Mouse (Mus musculus) macrophage (primary cell): ENCODE data around the gene Rgcc. TPM values are rescaled to one million over a fixed set of nuclear protein-coding genes. Genes with fewer than 3 reads are reported as not detected.
A peak's percentile ranks its signal among the peaks of the same experiment; 100 is the strongest.

Source experiments
- H3K27ac ChIP-seq: fragments of 350-480 bp; formaldehyde crosslinking; 2 replicates; pipeline ENCODE4 v1.9.0; 2021
- H3K36me3 ChIP-seq: fragments of 350-480 bp; formaldehyde crosslinking; 2 replicates; pipeline ENCODE4 v1.9.0; 2021; ENCODE audit errors: inconsistent target
- H3K4me3 ChIP-seq: fragments of 350-480 bp; formaldehyde crosslinking; 2 replicates; pipeline ENCODE4 v1.9.0; 2021; ENCODE audit errors: inconsistent target
- H3K79me2 ChIP-seq: fragments of 350-480 bp; formaldehyde crosslinking; 2 replicates; pipeline ENCODE4 v1.9.0; 2021; ENCODE audit errors: inconsistent target
- WGBS: methylation state at CpG from one replicate; pipeline ENCODE4 v1.1.7; 2026; ENCODE audit warnings: inconsistent platforms; ENCODE audit not compliant: missing documents; 5-methylcytosine and 5-hydroxymethylcytosine counted together
- polyA plus RNA-seq: library from polyadenylated mRNA; stranded (reverse); fragments of 250-400 nt; gene quantifications from 3 replicates; pipeline ENCODE4 v1.2.4, GENCODE M21; 2018; ENCODE audit warnings: inconsistent platforms

Gene Rgcc
- polyA plus RNA-seq, 1 experiment from 2014 or later, result 0.29 TPM

DNA sequence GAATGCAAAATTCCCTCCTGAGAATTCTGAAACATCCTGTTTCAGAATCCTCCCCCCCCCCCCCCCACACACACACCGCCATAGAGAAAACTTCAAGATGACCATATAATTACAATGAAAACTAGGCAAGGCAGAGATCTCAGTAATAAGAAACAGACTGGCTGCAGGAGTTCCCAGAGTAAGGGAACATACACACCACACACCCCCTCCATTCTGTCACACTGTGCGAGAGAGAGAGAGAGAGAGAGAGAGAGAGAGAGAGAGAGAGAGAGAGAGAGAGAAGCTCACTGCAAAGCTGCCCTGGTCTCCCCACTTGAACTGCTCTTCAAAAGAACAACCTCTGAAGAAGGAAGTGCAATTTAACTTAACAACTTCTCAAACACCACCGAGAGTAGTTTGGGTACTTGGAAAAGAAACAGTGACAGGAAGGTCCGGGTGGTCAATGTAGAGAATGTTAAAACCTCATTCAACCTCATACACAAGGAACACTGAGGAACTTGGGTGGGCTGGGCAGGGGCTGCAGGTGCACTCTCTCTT is 10.5 kb upstream of the Rgcc start:
- no peak overlapping the region for H3K4me3 ChIP-seq
- 24% methylated on average over 2 of the region's 4 CpGs for WGBS

DNA sequence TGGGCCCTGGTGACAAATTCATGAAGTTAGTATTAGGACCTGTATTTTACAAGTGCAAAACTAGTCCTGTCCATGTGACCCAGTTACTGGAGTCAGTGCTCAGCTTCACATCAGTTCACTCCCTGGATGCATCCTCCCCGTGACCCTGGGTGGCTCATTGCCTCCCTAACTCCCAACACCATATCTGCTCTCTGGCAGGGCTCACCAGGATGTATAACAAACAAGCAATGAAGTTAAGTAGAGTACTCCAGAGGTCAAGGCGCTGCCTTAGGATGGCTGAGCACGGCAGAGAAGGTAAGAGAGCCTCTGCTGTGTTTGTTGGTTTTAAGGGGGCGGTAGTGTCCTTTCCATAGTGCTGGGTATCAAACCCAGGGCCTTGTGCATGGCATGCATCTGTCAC is 7.7 kb upstream of the Rgcc start:
- H3K4me3 ChIP-seq, result no peak overlapping the region
- H3K27ac ChIP-seq, result no peak overlapping the region
- 88% methylated on average over 4 of the region's 4 CpGs for WGBS
- no peaks in the 10 kb centered on the region for H3K79me2 ChIP-seq
- H3K36me3 ChIP-seq, result no peaks in the 10 kb centered on the region

More for the DNA sequence above, 10.5 kb upstream of the Rgcc start:
- Histone ChIP-seq H3K27ac (no peak overlapping the region), H3K36me3 (no peaks in the 10 kb centered on the region), H3K79me2 (no peaks in the 10 kb centered on the region)

DNA sequence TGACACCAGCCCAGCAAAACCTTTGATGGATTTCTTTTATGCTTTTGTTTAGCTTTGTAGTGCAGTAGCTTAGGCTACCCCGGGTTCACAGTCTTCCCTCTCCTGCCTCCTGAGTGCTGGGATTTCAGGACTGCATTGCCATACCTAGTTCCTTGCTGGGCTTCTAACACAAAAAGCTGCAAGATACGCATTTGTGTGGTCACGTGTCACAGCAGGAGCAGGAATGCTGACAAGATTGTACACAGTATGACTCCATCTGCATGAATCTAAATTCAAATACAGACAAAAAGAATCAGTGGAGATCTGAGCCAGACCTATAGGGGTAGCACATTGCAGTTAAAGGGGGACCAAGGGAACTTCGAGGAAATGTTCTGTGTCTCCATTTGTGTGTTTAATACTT is 6.9 kb upstream of the Rgcc start:
- Histone ChIP-seq H3K27ac (no peak overlapping the region), H3K4me3 (no peak overlapping the region), H3K36me3 (no peaks in the 10 kb centered on the region), H3K79me2 (no peaks in the 10 kb centered on the region)
- WGBS, result 98% methylated on average over 4 of the region's 4 CpGs

DNA sequence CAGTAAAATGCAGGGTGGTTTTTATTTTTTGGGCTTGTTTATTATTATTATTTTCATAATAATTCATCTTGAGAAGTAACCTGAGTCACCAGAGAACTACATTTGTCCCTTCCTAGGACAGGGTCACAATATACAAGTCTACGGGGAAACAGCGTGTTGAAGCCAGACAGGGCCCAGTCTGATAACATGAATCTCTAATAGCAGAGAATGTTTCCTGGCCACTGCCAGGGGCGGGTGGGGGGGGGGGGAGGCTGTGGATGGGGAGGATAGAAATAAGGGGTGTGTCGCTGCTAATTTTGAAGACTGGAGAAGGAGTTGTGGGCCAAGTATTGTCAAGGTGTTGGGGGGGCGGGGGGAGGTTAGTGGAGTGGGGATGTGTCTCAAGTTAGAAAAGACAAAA is 6.5 kb upstream of the Rgcc start:
- Histone ChIP-seq H3K79me2 (no peaks in the 10 kb centered on the region), H3K27ac (no peak overlapping the region), H3K4me3 (no peak overlapping the region), H3K36me3 (no peaks in the 10 kb centered on the region)
- 98% methylated on average over 4 of the region's 5 CpGs for WGBS

DNA sequence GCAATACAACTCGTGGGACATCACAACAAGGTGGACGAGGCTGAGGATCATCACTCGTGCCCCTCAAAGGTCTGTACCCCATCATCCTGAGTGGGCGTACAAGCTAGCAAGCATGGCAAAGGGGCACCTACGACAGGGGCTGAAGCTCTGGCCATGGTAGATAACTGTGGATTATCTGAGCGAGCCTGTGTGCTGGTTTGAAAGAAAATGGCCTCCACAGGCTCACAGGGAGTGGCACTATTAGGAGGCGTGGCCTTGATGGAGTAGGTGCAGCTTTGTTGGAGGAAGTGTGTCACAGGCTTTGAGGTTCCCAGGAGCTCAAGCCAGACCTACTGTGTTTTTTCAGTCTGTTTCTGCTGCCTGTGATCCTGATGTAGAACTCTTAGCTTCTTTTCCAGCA is 5.7 kb upstream of the Rgcc start:
- no peaks in the 10 kb centered on the region for H3K36me3 ChIP-seq
- no peaks in the 10 kb centered on the region for H3K79me2 ChIP-seq
- no peak overlapping the region for H3K27ac ChIP-seq
- no peak overlapping the region for H3K4me3 ChIP-seq
- WGBS, result 89% methylated on average over 6 of the region's 7 CpGs

DNA sequence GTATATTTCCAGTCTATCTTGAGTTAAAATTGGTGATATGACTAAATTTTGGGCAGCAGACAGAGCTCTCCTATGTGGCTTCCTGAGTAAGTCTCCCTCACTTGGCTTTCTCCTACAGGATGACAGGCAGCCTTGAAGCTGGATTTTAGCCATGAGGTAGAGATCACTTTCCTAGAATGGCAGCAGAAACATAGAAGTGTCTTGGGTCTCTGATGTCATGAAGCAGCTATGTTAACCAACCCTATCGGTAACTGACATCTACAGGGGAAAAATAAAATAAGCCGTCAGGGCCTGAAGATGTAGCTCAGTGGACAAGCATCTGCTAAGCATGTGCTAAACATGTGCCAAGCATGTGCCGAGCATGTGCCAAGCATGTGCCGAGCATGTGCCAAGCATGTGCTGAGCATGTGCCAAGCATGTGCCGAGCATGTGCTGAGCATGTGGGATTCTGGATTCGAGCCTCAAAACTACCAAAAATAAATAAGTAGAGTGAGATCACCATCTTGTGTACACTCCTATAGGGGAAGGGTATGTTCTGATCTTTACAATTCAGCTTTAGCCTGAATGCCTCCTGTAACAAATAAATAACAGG is 3.5 kb upstream of the Rgcc start:
- Histone ChIP-seq H3K36me3 (no peaks in the 10 kb centered on the region), H3K27ac (no peak overlapping the region), H3K4me3 (no peak overlapping the region), H3K79me2 (no peaks in the 10 kb centered on the region)
- 93% methylated on average over 6 of the region's 6 CpGs for WGBS

DNA sequence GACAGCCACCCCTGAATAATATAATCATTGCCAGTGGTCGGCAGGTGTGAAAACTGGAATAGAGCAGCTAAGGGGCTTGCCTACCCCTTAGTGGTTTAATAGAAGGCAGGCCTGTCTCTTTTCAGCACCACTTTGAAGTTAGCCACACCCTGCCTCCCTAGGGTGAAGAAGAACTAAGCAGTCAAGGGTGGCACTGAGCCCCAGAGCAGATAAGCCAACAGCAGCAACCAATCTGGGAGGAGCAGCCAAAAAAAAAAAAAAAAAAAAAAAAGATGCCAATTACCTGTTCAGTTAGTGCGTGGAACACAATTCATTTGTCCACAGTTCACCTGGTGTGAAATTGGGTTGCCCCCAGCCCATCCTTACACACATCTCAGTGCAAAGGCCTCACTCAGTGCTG is 1.7 kb upstream of the Rgcc start:
- WGBS, result 84% methylated on average over 2 of the region's 2 CpGs
- Histone ChIP-seq H3K4me3 (no peak overlapping the region), H3K27ac (no peak overlapping the region)

DNA sequence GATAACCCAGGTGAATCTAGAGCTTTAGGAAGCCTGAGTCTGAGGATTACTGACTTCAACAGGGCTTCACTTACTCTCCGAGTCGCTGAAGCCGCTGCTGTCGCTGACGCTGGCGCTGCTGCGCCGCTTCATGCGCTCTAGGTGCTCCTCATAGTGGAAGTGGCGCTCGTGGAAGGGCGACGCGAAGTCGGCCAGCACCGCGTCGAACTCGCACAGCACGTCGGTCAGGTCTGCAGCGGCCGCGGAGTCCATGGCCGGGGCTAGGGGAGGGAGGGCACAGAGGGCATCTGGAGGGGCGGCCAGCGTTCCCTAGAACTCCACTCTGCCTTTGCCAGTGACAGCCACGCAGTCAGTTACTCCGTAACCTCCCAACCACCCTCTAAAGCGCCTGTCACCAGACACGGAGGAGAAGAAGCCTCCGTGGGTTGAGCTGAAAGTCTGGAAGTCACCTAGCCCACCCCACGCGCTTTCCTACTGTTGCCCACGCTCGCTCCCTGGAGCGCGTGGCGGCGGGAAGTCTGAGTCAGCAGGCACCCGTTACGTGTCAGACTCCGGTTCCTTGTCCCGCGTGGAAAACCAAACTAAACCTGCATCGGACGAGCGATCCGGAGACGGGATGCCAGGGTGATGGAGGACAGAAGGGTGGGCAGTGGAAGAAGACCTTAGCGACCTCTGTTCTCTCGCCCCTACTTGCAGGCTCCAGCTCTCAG is 649 bp downstream of the Rgcc start:
- Histone ChIP-seq H3K27ac (no peak overlapping the region), H3K79me2 (no peaks in the 10 kb centered on the region), H3K4me3 (peak overlapping the region; percentile 27), H3K36me3 (no peaks in the 10 kb centered on the region)
- WGBS, result 1% methylated on average over 52 of the region's 52 CpGs

More for the DNA sequence above, 1.7 kb upstream of the Rgcc start:
- no peaks in the 10 kb centered on the region for H3K79me2 ChIP-seq
- H3K36me3 ChIP-seq, result no peaks in the 10 kb centered on the region

DNA sequence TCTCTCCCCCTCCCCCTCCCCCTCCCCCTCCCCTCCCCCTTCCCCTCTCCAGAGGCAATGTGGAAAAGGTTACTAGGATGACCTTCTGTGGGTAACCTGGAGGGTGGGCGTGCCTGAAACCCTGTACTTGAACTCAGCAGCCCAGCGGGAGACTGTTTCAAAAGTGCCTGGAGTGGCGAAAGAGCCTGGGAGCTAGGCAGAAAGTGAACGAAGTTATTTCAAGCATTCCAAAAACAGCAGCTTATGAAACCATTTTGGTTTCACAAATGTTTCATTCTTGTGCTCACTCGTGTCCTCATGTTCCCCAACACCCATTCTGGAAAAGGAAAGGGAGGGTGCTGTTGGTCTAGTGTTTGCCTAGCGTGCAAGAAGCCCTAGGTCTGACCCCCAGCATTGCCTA is 1.6 kb downstream of the Rgcc start:
- WGBS, result 59% methylated on average over 6 of the region's 6 CpGs
- no peak overlapping the region for H3K4me3 ChIP-seq
- H3K27ac ChIP-seq, result no peak overlapping the region
- H3K36me3 ChIP-seq, result no peaks in the 10 kb centered on the region
- H3K79me2 ChIP-seq, result no peaks in the 10 kb centered on the region

DNA sequence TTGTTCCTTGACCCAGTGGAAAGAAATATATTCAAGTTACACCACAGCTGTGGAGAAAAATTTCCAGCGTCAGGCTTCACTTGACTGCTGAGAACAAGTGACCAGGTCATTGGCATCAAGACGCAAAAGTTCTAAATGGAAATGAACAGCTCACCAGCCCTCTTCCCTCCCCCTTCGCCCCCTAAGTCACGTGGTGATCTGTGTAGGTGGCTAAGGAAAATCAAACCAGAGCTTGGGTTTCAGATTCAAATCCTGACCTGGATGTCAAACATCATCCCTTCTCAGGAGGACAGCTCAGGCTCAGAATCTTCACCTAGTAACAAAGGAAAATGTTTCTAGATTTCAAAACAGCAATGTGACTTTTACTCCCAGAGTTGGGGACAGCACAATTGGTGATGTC is 2.2 kb downstream of the Rgcc start:
- no peaks in the 10 kb centered on the region for H3K36me3 ChIP-seq
- no peak overlapping the region for H3K27ac ChIP-seq
- no peak overlapping the region for H3K4me3 ChIP-seq
- WGBS, result 91% methylated on average over 4 of the region's 4 CpGs
- no peaks in the 10 kb centered on the region for H3K79me2 ChIP-seq

DNA sequence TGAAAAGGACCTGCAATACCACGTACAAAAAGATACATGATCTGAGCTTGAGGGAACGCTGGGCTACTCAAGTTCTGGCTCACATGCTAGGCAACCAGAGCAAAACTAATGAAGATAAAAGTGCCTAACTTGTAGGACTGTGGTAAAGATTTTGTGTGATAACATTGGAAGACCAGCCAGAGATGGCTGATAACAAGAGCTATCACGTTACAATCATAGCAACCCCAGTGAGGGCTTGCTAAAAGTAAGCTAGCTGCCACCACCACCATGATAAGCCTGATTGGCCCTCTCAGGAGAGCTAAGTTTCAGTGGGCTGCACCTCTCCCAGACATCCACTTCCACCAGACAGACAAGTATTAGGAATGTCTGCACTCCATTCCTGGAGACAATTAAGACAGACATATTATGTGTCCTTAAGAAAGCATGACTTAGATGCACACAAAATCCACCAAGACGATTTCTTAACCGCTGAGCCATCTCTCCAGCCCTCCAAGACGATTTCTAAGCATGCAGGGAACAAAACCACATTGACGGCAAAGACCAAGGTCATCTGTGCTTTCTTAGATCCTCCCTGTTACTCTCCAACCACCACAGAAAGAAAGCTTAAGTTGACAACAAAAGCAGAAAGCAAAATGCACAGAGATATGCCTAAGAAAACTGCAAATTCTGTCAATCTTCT is 3.0 kb downstream of the Rgcc start:
- Histone ChIP-seq H3K79me2 (no peaks in the 10 kb centered on the region), H3K4me3 (no peak overlapping the region), H3K36me3 (no peaks in the 10 kb centered on the region), H3K27ac (no peak overlapping the region)
- 81% methylated on average over 7 of the region's 7 CpGs for WGBS

DNA sequence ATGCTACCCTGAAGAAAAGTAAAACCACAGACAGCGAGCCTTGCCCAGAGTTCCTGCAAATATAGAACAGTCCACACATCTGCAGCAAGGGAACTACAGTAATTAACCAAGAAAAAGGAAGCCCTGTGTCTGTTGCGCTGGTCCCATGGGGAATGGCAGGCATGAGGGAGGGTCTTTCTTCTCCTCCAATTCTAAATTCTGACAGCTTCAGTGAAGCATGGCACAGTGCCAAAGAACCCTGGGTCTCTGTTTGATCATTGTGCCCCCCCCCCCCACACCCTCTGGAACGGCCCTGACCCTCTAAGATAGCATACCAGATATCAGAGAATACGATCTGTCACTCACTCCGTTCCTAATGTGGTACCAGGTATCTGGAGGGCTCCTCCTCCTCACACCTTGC is 4.6 kb downstream of the Rgcc start:
- 52% methylated on average over 5 of the region's 5 CpGs for WGBS
- no peak overlapping the region for H3K4me3 ChIP-seq
- H3K79me2 ChIP-seq, result no peaks in the 10 kb centered on the region
- H3K36me3 ChIP-seq, result no peaks in the 10 kb centered on the region
- no peak overlapping the region for H3K27ac ChIP-seq

DNA sequence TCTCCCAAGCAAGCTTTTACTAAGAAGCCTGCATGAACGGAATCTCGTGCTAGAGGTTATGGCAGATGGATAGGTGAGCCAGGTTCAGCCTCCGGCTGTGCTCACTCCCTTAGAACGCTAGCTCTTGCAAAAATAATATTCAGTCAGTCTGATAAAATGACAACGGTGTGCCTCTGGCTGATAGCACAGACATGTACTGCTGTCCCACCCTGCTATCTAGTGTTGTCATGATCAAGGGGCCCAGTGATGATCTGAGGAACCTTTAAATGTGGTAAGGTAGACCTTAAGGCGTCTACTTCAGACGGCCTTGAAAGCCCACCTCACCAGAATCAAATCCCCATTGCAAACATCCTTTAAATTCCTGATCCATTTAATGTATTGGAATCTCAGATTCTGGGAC is 5.2 kb downstream of the Rgcc start:
- H3K27ac ChIP-seq, result no peak overlapping the region
- H3K4me3 ChIP-seq, result no peak overlapping the region
- H3K36me3 ChIP-seq, result no peaks in the 10 kb centered on the region
- 88% methylated on average over 7 of the region's 7 CpGs for WGBS
- H3K79me2 ChIP-seq, result no peaks in the 10 kb centered on the region

DNA sequence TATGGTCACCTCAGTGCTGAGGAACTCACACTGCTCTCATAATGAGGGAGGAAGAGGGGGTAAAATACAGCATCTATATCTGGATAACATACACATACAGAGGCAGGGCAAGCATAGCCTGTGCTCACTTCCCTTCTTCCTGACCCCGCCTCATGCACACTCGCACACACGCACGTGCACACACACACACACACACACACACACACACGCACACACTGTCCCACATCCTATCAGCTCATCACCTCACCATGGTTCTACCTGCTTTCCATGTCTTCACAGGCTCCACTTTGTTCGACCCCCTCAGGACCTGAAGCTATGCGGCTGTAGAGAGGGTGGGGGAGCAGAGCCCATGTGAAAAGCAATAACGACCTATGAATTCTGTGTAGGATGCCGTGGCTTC is 5.9 kb downstream of the Rgcc start:
- 90% methylated on average over 8 of the region's 9 CpGs for WGBS
- H3K27ac ChIP-seq, result no peak overlapping the region
- no peaks in the 10 kb centered on the region for H3K79me2 ChIP-seq
- H3K4me3 ChIP-seq, result no peak overlapping the region
- no peaks in the 10 kb centered on the region for H3K36me3 ChIP-seq

DNA sequence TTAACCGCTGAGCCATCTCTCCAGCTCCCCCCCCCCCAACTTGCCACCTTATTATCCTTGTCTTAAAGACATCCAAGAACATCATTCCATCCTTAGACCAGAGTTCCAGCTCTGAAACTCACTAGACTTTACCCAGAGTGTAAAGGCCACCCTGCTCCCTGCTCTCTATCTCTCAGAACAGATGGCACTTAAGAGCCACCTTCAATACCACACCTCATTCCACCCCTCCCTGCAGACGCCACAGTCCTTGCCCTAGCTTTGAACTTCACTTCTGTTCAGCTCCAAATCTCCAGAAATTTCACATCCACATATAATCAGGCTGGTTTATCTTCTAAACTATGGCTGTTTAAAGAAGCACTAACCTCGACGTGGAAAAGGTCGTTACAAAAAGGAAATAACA is 6.5 kb downstream of the Rgcc start:
- 68% methylated on average over 5 of the region's 5 CpGs for WGBS
- H3K79me2 ChIP-seq, result no peaks in the 10 kb centered on the region
- H3K4me3 ChIP-seq, result no peak overlapping the region
- no peak overlapping the region for H3K27ac ChIP-seq
- H3K36me3 ChIP-seq, result no peaks in the 10 kb centered on the region
